Mouse (Mus musculus): ENCODE results near the gene Klf7. TPM values are rescaled to one million over a fixed set of nuclear protein-coding genes. Genes with fewer than 3 reads are reported as not detected.
A peak's percentile ranks its signal among the peaks of the same experiment; 100 is the strongest.

Gene Klf7
- polyA plus RNA-seq, 1 experiment from 2014 or later, result 17.9 TPM

DNA sequence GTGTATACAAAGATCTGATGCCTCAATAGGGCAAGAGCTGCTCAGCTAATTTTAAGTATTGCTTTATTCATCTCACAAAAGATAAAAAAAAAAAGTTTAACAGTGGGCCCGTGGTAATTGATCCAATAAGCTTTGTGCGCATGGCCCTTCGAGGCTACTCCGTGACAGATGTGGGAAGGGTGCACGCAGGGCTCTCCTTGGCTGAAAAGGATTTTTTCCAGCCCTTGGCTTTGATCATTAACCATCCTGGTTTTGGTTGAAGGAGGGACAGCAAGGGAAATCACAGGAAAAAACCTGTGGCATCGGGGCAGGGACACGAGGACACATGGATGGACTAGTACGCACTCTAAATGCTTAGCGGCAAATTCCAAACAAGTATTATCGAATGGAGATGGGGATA lies 60.6 kb downstream of the Klf7 start:
- Histone ChIP-seq H3K4me1 (replicated peaks; ENCODE audit: insufficient read depth, low read length) (0 out of 2 replicates have a peak, but pooled peaks cover 8% of the 10 kb centered on the region), H3K36me3 (ENCODE audit: insufficient read depth, low read length) (no peaks in the 10 kb centered on the region), H3K4me2 (ENCODE audit: low read length) (no peak overlapping the region), H3K27ac (no peak overlapping the region), H3K9me3 (replicated peaks; ENCODE audit: low read length) (no peaks in the 10 kb centered on the region), H3K9ac (ENCODE audit: low read depth, low read length) (no peak overlapping the region), H3K4me3 (replicated peaks; ENCODE audit: low read depth, low read length) (no peak overlapping the region), H3K27me3 (ENCODE audit: insufficient read depth, low read length) (no peaks in the 10 kb centered on the region)
- TF ChIP-seq CTCF (IDR thresholded peaks at IDR 0.05; ENCODE audit: low read depth), result no peak
- 86% methylated on average over 10 of the region's 10 CpGs for WGBS
- DNase-seq (ENCODE audit: low spot score) (no peak), ATAC-seq (replicated peaks; ENCODE audit: low FRiP score, low read depth) (no peak)

DNA sequence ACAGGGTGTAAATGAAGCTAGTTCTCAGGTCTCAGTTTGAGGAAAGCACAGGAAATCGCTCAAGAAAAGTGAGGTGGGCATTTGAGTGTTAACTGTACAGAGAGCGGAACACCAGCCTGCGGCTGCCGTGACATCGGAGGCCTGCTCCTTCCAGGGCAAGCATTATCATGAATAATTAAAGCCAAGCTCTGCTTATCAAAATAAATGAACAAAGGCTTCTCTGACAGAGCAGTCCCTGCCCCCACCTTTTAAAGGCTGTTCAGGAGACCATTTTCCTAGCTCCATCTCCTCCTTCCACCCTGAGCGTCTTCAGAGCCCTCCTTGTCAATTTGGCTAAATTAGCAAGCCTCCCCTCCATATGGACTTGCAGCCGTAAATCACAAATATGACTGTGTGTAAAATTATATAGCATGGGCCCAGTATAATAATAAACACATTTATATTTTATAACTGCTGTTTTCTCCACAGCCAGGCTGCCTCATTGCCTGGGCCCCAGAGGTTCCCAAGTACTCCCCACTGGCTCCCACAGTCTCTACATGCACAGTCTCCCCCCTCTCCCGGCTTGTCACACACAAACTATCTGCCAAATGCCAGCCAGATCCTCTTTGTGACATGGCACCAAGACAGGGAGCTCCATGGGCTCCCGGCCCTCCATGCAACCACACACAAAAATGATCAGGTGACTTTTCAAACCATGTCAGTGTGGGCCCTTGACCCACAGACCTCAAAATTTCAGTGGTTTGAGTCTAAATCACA lies 61.2 kb downstream of the Klf7 start:
- no peak for TF ChIP-seq CTCF (IDR thresholded peaks at IDR 0.05; ENCODE audit: low read depth)
- Histone ChIP-seq H3K9me3 (replicated peaks; ENCODE audit: low read length) (no peaks in the 10 kb centered on the region), H3K4me1 (replicated peaks; ENCODE audit: insufficient read depth, low read length) (0 out of 2 replicates have a peak, but pooled peaks cover 8% of the 10 kb centered on the region), H3K4me3 (replicated peaks; ENCODE audit: low read depth, low read length) (no peak overlapping the region), H3K9ac (ENCODE audit: low read depth, low read length) (no peak overlapping the region), H3K27me3 (ENCODE audit: insufficient read depth, low read length) (no peaks in the 10 kb centered on the region), H3K4me2 (ENCODE audit: low read length) (no peak overlapping the region; the same call in 1 of the 2 replicates), H3K36me3 (ENCODE audit: insufficient read depth, low read length) (no peaks in the 10 kb centered on the region), H3K27ac (no peak overlapping the region)
- DNase-seq (ENCODE audit: low spot score), result peak; percentile 26
- 45% methylated on average over 9 of the region's 9 CpGs for WGBS
- ATAC-seq (replicated peaks; ENCODE audit: low FRiP score, low read depth), result no peak

- DNase-seq (ENCODE audit: low spot score) (no peak), ATAC-seq (replicated peaks; ENCODE audit: low FRiP score, low read depth) (no peak)
- H3K4me2 ChIP-seq (ENCODE audit: low read length), result no peak overlapping the region
- H3K9ac ChIP-seq (ENCODE audit: low read depth, low read length), result no peak overlapping the region
- no peak for TF ChIP-seq CTCF (IDR thresholded peaks at IDR 0.05; ENCODE audit: low read depth)
- no peaks in the 10 kb centered on the region for H3K27me3 ChIP-seq (ENCODE audit: insufficient read depth, low read length)
- H3K4me1 ChIP-seq (replicated peaks; ENCODE audit: insufficient read depth, low read length), result 0 out of 2 replicates have a peak, but pooled peaks cover 8% of the 10 kb centered on the region
- no peak overlapping the region for H3K27ac ChIP-seq
- H3K36me3 ChIP-seq (ENCODE audit: insufficient read depth, low read length), result no peaks in the 10 kb centered on the region
- H3K4me3 ChIP-seq (replicated peaks; ENCODE audit: low read depth, low read length), result no peak overlapping the region
- no peaks in the 10 kb centered on the region for H3K9me3 ChIP-seq (replicated peaks; ENCODE audit: low read length)
- WGBS, result 62% methylated on average over 7 of the region's 7 CpGs
Observed at GRCm38 (mm10) chr1:64060116-64060515, 62.0 kb downstream of the Klf7 start.

- Histone ChIP-seq H3K4me3 (replicated peaks; ENCODE audit: low read depth, low read length) (no peak overlapping the region), H3K9me3 (replicated peaks; ENCODE audit: low read length) (no peaks in the 10 kb centered on the region), H3K36me3 (ENCODE audit: insufficient read depth, low read length) (no peaks in the 10 kb centered on the region), H3K4me1 (replicated peaks; ENCODE audit: insufficient read depth, low read length) (0 out of 2 replicates have a peak, but pooled peaks cover 8% of the 10 kb centered on the region), H3K27me3 (ENCODE audit: insufficient read depth, low read length) (no peaks in the 10 kb centered on the region), H3K27ac (no peak overlapping the region), H3K4me2 (ENCODE audit: low read length) (no peak overlapping the region), H3K9ac (ENCODE audit: low read depth, low read length) (no peak overlapping the region)
- WGBS, result 51% methylated on average over 2 of the region's 2 CpGs
- ATAC-seq (replicated peaks; ENCODE audit: low FRiP score, low read depth) (no peak), DNase-seq (ENCODE audit: low spot score) (no peak)
- TF ChIP-seq CTCF (IDR thresholded peaks at IDR 0.05; ENCODE audit: low read depth), result no peak
Observed at GRCm38 (mm10) chr1:64056541-64056940, 65.5 kb downstream of the Klf7 start.

GRCm38 (mm10) chr1:64055978-64056377 lies 66.1 kb downstream of the Klf7 start:
- ATAC-seq (replicated peaks; ENCODE audit: low FRiP score, low read depth), result no peak
- no peaks in the 10 kb centered on the region for H3K9me3 ChIP-seq (replicated peaks; ENCODE audit: low read length)
- 86% methylated on average over 4 of the region's 4 CpGs for WGBS
- H3K4me2 ChIP-seq (ENCODE audit: low read length), result no peak overlapping the region
- no peaks in the 10 kb centered on the region for H3K27me3 ChIP-seq (ENCODE audit: insufficient read depth, low read length)
- no peak overlapping the region for H3K27ac ChIP-seq
- no peak for TF ChIP-seq CTCF (IDR thresholded peaks at IDR 0.05; ENCODE audit: low read depth)
- H3K9ac ChIP-seq (ENCODE audit: low read depth, low read length), result no peak overlapping the region
- 0 out of 2 replicates have a peak, but pooled peaks cover 6% of the 10 kb centered on the region for H3K4me1 ChIP-seq (replicated peaks; ENCODE audit: insufficient read depth, low read length)
- DNase-seq (ENCODE audit: low spot score), result no peak
- no peaks in the 10 kb centered on the region for H3K36me3 ChIP-seq (ENCODE audit: insufficient read depth, low read length)
- H3K4me3 ChIP-seq (replicated peaks; ENCODE audit: low read depth, low read length), result no peak overlapping the region

- Histone ChIP-seq H3K4me2 (ENCODE audit: low read length) (no peak overlapping the region), H3K4me3 (replicated peaks; ENCODE audit: low read depth, low read length) (no peak overlapping the region), H3K36me3 (ENCODE audit: insufficient read depth, low read length) (no peaks in the 10 kb centered on the region), H3K9me3 (replicated peaks; ENCODE audit: low read length) (no peaks in the 10 kb centered on the region), H3K27me3 (ENCODE audit: insufficient read depth, low read length) (no peaks in the 10 kb centered on the region), H3K4me1 (replicated peaks; ENCODE audit: insufficient read depth, low read length) (0 out of 2 replicates have a peak, but pooled peaks cover under 1% of the 10 kb centered on the region), H3K27ac (no peak overlapping the region), H3K9ac (ENCODE audit: low read depth, low read length) (no peak overlapping the region)
- ATAC-seq (replicated peaks; ENCODE audit: low FRiP score, low read depth), result no peak
- DNase-seq (ENCODE audit: low spot score), result no peak
- TF ChIP-seq CTCF (IDR thresholded peaks at IDR 0.05; ENCODE audit: low read depth), result no peak
- 92% methylated on average over 4 of the region's 4 CpGs for WGBS
Observed at GRCm38 (mm10) chr1:64055210-64055609, 66.9 kb downstream of the Klf7 start.

All from kidney, postnatal 0 days (tissue).